Mouse (Mus musculus) left cerebral cortex, postnatal 25 days (tissue): ENCODE measurements around the gene Arf1. TPM values are rescaled to one million over a fixed set of nuclear protein-coding genes. Genes with fewer than 3 reads are reported as not detected.
"Not testable (repeated sequence)": the region's sequence is repeated elsewhere in the genome, so short reads cannot be mapped to it uniquely, and the experiment has no call there.

Experiments
- DNase-seq, 2 experiments: peaks; one replicate each; pipeline ENCODE4 v3.0.0; 2022; ENCODE audit warnings: low spot score in 2 of 2, mixed read lengths in 1 of 2
- intact Hi-C: fragments of 180-260 bp; cut with DNase I; formaldehyde crosslinking; loops from one replicate; pipeline ENCODE4 v1.15.1; 2025
- total RNA-seq, 2 experiments: library from RNA; stranded (reverse); gene quantifications; 2 replicates each; pipeline ENCODE4 v1.2.3; 2021

Gene Arf1
- total RNA-seq, 2 experiments from 2014 or later: 414 to 438 TPM

DNA sequence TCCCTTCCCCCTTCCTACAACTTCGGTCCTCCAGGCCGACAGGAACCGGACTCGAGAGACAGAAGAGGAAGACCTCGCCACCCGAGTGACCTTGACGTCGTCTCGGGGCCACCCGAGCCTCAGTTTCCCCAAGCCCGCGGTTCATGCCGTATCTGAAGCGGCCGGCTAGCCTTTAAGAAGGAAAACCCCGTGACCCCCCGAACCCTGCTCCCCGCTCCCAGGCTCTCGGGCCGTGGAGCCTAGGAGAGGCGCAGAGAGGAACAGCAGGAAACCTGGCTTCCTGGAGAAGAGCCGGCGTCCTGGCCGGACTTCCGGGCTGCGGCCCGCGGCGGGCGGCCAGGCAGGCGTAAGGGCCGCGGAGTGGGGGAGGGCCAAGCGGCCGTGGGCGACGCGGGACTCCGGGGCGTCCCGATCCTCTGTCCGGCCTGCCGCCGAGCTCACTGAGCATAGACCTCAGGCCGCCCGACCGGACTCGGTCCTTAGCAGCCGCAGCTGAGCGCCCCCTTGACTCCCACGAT, 407 bp downstream of the Arf1 start:
- intact Hi-C loops: loop anchor here (2.0 to 5.0 kb wide), 2 partner anchors 71 to 265 kb away; no protein-coding TSS in a partner anchor
- DNase-seq: no peak

DNA sequence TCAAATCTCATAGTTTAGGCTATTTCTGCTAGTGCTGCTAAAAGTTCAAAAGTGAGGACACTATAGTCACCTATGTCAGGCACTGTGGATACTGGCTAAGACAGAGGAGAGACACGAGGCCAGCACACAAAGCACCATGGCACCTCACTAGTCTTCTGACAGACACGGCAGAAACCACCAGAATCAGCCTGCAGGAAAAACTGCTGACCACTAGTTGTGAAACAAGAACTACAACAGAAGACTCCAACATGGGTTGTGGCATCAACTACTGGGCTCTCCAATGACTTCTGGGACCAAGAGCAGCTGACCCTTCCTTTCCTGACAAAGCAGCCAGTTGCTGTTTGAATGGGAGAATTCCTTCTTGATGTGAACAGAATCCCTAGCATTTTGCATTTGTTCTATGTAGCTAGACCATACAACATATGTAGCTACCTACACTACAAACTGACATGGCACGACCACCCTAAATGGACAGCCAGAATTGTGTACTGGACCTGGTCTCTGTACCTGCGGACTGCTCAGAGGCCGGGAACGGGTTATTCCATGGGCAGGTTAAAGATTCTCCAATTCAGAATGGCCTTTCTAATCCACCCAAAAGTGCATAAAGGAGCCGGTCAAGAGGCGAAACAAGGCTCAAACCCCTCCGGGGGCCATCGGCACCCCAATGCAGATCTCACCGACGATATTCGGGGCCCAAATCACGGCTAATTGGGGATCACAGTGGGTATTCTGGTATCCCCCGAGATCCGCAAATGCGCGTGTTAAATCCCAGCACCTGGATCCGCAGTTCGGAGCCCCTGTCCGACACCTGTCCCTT, 1.1 kb downstream of the Arf1 start:
- intact Hi-C loops: loop anchor here (5.0 kb wide), 1 partner anchor 265 kb away; no protein-coding TSS in a partner anchor
- DNase-seq: no peak

DNA sequence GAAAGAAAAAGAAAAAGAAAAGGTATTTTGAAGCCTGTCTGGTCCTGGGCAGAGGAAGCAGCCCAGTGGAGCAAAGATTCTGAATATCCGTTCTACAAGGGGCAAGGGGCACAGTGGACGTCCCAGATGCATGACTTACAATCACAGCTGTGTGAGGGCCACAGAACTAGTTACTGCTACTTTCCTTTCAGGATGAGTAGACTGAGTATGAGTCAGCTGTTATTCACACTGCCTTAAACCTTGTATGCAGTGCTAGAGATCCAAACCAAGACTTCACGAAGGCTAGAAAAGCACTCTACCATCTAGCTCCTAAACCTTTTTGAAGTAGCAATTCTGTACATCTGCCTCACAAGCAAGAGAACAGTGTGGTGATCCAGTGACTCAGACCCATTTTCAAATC, 1.8 kb downstream of the Arf1 start:
- intact Hi-C loops: loop anchor here (5.0 kb wide), 1 partner anchor 266 kb away; no protein-coding TSS in a partner anchor
- DNase-seq: no peak

DNA sequence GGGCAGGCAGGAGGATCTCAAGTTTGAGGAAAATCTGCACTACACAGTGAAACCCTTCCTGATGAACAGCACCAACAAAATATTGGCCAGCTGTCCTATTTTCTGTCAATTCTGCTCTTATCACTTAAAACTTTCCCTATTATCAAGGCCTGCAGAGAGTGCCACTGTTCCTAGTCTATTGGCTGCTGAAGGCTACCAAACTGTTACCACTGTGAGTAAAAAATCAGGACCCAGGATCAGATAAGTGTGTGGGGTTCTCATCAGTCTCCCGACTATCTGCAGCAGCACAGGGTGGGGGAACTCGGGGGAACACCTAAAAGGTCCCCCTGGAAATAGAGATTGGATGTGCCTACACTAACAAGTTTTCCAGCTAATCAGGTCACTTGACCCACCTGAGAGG, 2.9 kb downstream of the Arf1 start:
- DNase-seq: no peak
- intact Hi-C loops: loop anchor here (5.0 kb wide), 1 partner anchor 267 kb away; no protein-coding TSS in a partner anchor

DNA sequence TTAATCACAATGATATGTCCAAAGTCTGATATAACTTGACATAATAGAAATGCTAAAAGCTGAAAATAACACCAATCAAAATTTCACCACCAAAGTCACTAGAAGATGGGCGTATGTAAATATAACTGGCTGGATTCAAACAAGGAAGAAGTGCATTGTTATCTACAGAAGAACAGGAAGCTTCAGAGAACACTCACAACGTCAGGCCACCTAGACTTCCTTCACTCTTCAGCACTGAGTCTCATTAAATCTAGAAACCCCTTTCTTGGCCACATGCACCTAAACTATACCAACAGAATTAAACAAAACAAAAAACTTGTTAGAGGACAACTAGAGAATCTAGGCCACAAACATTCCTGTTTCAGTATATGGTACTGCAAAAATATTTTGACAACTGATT, 3.6 kb downstream of the Arf1 start:
- intact Hi-C loops: no loop called here
- no peak for DNase-seq

DNA sequence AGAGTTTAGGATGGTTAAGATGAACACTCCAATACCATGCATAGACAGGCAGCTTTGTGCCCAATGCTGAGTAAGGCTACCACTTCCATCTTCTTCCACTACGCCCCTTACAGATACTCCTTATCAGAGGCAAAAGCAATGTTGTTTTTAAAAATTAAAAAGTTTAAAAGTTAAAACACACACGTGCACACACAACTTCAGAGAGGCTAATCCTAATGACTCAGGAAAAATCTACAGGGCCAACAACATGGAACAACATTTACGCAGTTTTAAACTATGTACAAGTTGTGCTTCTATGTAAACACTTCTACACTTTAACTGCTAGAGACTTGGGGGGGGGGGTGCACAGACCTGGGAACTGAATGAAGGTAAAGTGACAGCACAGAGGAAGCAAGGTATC, 4.0 kb downstream of the Arf1 start:
- DNase-seq: no peak
- intact Hi-C loops: no loop called here

DNA sequence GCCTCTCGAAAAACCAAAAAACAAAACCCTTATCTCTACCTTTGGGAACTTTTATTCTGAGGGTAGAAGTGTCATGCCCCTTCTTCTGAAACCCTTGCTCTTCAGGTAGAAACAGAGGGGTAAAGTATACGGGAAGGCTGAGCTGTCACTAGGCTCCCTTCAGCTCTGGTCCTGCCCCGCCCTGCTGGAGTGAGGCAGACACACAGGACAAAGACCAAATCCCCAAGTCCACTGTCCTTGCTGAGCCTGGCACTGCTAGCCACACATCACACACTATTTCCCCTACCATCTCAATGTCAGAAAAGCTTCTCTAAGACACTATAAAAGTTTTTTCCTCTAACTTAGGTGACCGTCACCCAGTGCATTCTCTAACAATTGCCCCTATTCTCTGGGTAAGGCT, 5.8 kb downstream of the Arf1 start:
- intact Hi-C loops: no loop called here

DNA sequence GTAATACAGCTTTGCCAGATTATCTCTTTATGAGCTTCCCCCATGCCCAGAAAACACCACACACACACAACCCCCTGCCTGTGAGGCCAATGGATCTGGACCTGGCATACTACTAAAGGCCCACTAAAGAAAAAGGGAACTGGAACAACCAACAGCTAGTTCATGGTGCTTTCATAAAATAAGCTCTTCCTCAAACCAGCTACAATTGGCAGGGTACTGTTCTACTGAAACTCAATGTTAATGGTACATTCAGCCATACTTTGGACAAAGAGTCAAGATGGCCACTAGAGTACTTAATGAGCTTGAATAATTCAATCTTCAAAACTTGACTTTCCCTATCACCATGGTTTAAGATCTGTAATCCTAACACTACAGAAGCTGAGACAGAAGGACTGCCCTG, 6.5 kb downstream of the Arf1 start:
- DNase-seq: no peak
- intact Hi-C loops: no loop called here

More for the DNA sequence above, 5.8 kb downstream of the Arf1 start:
- no peak for DNase-seq

DNA sequence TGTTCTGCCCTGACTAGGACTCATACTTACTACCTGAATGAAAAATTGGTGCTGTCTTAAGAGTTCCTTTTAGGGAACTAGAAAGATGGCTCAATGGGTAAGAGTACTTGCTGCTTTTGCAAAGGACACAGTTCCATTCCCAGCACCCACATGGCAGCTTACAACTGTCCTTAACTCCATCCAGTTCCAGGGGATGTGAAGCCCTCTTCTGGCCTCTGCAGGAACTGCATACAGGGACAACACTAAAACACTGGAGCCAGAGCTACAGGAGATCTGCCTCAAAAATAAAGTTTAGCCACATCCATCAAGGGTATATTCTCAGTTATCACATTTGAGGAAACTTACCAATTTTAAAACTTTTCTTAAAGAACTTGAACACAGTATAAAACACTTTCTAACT, 9.0 kb downstream of the Arf1 start:
- intact Hi-C loops: no loop called here
- DNase-seq: no peak

DNA sequence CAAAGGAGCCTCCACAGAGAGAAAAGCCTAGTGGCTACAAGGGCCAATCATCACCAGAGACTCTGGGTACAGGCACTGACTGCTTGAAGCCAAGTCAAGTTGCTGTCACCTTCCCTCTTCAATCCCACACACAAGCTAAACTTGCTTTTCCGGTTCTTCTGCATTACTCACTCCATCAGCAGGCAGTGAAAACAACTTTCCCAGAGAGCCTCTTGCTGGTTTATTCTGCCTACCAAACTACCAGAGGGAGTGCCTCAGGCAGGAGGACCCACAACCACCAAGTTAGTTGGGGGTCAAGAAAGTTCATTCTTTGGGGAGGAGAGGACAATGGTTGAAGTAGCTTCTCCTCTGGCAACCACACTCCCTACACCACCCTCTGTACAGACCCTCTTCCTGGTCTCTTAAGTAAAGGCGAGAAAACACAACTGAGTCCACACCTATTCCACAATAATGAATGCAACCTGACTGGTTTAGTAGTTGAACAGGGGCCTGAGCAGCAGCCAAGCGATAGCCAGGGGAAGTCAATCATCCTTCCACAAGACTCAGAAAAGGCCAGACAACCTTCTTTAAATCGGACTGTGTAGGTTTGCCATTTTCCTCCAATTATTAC, 9.6 kb downstream of the Arf1 start:
- intact Hi-C loops: no loop called here
- peak in 1 of 2 experiments; percentile 64 for DNase-seq

DNA sequence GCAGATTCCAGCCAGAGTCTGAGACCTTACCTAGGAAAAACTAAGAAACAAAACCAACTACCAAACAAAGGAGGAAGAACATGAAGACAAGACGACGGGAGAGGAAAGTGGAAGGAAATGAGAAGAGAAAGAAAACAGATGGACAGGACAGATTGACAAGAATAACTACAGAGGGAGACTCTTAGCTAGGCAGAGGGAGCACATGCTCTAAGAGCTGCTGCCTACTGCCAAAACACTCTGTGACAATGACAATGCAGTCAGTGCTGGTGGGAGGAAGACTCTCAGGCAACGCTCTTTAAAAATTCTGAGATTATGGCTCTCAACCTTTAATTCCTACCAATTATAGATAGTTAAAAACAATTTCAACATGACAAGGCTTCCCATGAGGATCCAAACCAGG, 11.1 kb downstream of the Arf1 start:
- DNase-seq: peak; percentile 32 to 82
- intact Hi-C loops: no loop called here

DNA sequence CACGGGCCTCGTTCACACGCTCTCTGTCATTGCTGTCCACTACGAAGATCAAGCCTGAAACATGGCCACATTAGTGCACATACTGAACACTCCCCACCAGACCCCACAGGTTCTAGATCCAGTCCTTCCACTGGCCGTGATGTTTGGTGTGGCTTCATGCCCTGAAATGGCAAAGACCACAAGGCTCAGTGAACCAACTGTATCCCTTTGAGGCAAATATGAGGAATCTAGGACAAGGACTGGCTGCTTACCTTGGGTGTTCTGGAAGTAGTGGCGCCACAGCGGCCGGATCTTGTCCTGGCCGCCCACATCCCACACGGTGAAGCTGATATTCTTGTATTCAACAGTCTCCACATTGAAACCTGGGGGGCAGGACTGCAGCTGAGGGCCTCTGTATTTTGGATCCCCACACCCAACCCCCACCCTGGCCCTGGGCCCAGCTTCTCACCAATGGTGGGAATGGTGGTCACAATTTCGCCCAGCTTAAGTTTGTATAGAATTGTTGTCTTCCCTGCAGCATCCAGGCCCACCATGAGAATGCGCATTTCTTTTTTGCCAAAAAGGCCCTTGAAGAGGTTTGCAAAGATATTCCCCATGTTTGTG, 15.1 kb downstream of the Arf1 start:
- intact Hi-C loops: no loop called here
- no peak for DNase-seq

DNA sequence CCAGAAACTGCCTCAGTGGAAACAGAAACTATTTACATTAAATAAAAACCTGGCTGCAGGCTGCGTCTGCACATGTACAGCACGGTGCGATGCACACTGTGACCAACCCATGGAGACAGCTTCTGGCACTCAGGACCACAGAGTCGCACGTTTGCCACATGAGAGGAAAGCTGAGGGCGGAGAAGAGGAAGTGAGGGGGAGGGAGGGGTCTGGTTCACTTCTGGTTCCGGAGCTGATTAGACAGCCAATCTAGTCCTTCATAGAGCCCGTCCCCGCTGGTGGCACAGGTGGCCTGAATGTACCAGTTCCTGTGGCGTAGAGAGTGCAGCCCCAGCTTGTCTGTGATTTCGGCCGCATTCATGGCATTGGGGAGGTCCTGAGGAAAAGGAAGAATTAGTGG, 15.8 kb downstream of the Arf1 start:
- not testable (repeated sequence) for DNase-seq

DNA sequence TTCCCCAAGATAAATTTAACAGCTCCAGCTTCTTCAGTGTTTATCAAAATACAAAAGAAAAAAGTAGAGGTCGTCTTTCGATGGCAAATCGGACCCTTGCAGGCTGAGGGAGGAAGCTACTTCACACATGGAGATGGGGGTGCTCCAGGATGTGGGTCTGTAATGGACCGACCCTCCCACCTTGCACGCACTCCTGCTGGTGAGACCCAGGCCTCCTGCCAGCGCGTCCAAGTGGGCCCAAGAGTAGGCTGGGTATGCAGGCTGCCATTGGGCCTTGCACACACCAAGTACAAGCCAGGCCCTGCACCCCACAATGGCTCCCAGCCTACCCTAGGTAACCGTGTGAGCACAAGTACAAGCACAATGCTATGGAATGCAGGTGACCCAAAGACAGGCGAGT, 16.5 kb downstream of the Arf1 start:
- intact Hi-C loops, DNase-seq: not testable (repeated sequence)

More for the DNA sequence above, 15.8 kb downstream of the Arf1 start:
- intact Hi-C loops: not testable (repeated sequence)

DNA sequence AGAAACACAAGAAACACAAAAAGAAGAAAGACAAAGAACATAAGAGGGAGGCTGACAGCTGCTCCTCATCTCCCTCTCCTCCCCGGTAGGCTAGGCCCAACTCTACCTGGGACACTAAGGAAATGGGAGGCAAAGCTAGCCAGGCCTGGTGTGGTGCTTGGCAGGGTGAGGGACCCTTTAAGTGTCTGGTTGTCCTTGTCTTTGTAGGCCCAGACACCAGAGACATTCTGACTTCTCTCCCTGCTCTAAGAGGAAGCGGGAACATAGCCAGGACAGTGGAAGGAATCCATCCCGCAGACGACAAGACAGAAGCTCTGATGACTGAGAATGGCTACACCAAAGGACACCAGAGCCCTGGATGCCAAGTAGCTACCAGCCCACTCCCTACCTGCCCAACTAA, 18.1 kb downstream of the Arf1 start:
- no peak for DNase-seq
- intact Hi-C loops: no loop called here

DNA sequence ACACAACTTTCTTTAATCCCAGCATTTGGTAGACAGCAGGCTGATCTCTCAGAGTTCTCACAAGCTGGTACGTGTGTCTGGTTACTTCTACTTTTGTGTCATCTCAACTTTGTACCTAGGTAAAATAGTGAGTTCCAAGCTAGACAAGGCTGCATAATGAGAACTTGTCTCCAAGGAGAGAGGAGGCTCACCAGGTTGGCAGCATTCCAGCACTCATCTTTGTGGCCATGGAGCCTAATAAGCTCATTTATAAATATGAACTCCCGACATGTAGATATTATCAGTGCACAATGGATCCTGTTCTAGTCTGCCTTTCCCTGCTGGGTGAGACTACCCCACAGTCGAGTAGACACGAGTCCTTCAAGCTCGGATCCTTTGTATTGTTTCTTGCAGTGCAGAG, 18.5 kb downstream of the Arf1 start:
- DNase-seq: no peak
- intact Hi-C loops: no loop called here

DNA sequence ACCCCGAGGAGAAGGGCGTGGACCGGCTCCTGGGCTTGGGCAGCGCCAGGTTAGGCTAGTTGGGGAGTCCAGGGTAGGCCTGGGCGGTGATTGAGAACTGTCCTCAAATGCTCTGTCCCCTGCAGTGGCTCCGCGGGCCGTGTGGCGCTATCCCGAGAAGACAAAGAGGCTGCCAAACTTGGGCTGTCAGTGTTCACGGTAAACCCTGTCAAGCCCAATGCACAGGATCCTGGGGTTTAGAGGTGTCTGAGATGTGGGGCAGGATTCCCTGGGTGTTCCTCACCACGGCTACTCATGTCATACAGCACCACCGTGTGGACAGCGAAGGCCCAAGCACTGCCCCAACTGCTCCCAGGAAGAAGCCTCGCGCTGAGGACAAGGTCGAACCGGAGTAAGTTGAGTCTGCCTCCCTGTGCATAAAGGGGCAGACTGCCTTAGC, 19.0 kb downstream of the Arf1 start:
- intact Hi-C loops: no loop called here
- peak; percentile 63 to 75 for DNase-seq

DNA sequence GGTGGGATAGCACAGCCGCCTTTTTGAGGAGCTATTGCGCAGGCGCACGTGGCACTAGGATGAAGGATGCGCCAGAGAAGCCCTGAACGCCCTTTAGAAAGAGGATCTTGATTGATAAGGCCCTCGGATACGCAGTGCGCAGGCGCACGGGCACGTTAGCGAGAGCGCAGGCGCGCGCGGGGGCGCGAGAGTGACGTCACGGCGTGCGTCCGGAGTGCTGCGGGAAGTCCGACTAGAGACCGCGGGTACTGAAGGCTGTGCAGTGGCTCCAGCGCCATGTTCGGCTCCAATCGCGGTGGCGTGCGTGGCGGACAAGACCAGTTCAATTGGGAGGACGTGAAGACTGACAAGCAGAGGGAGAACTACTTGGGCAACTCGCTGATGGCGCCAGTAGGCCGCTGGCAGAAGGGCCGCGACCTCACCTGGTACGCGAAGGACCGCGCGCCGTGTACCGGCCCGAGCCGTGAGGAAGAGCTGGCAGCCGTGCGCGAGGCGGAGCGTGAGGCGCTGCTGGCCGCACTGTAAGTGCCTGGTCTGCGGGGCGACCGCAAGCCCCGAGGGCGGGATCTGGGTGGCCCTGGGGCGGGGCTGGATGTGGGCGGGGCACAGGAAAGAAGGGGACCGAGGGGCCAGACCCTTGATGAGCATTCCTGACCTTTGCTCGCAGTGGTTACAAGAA, 19.8 kb downstream of the Arf1 start, which contains the start of gene 2310033P09Rik:
TSS of gene 2310033P09Rik (plus strand) at position 169 of the 679 bp plus-strand sequence.
- intact Hi-C loops: no loop called here
- DNase-seq: peak; percentile 94 to 97

DNA sequence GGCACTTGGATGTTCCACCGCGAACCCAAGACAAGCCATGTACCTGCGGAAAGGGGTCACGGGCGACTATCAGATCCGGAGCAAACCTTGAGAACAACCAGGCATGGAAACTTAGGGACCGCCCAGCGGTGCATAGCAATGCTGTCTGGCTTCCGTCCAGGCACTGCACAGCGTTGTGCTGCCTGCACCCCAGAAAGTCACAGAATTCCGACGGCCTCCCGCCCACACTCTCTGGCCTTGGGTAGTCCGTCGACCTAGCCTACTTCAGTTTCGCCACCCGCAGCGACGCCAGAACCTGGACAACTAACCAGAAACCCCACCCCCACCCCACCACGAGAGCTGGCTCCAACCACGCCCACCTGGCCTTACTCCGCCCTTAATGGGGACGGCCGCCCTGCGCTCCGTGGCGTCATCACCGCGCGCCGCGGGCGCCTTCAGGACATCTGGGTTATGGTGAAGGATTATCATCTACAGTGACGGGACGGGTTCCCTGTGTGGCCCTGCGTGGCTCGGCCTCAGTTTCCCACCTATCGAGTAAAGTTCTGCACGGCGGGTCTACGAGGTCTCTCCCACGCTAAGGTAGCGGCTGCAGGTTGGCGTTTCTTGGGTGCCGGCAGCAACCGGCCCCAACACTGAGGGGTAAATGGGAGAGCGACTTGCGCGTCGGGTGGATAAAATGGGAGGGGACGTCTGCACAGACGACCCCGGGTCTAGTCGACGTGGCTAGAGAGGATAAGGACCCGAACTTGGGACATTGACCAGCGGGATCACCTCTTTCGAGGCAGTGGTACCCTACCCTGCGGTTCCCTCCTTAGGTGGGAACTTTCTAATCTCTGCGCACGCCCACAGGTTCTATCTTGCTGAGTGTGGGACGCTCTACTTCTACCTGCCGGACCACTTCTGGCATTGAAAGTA, 25.7 kb downstream of the Arf1 start, which contains the start of gene Mrpl55:
TSS of gene Mrpl55 (plus strand) at position 406 of the 915 bp plus-strand sequence.
- intact Hi-C loops: no loop called here
- DNase-seq: peak; percentile 94 to 95
